Mouse (Mus musculus): ENCODE measurements at regions not wholly inside any gene's neighbourhood (a gene's known extent, or its start where the extent isn't known, plus 50 kb on each side); places are given as distances from the start of the nearest gene placed in this dataset.

- DNase-seq, result no peak
Observed at GRCm38 (mm10) chr6:100176914-100177560, 110.2 kb downstream of the Rybp start.

GRCm38 (mm10) chr6:100170711-100171348 lies 116.5 kb downstream of the Rybp start:
- peak; percentile 28 to 57 for DNase-seq

GRCm38 (mm10) chr6:100167321-100167720 lies 120.0 kb downstream of the Rybp start:
- no peak for DNase-seq

GRCm38 (mm10) chr6:100165746-100166145 lies 121.5 kb downstream of the Rybp start:
- no peak for DNase-seq

GRCm38 (mm10) chr6:100164162-100164561 lies 123.1 kb downstream of the Rybp start:
- DNase-seq, result no peak

- DNase-seq, result no peak
Observed at GRCm38 (mm10) chr6:100163814-100164130, 123.5 kb downstream of the Rybp start.

- peak; percentile 83 to 88 for DNase-seq
Observed at GRCm38 (mm10) chr6:100162961-100163813, 124.1 kb downstream of the Rybp start.

GRCm38 (mm10) chr6:100160670-100161069 lies 126.6 kb downstream of the Rybp start:
- DNase-seq, result no peak

GRCm38 (mm10) chr6:100159817-100160216 lies 127.5 kb downstream of the Rybp start:
- DNase-seq, result no peak

- DNase-seq, result no peak
Observed at GRCm38 (mm10) chr6:100159246-100159645, 128.0 kb downstream of the Rybp start.

GRCm38 (mm10) chr6:100157288-100157687 lies 130.0 kb downstream of the Rybp start:
- DNase-seq, result no peak

- DNase-seq, result no peak
Observed at GRCm38 (mm10) chr6:100156163-100156562, 131.1 kb downstream of the Rybp start.

- peak; percentile 79 to 88 for DNase-seq
Observed at GRCm38 (mm10) chr6:100155676-100156075, 131.6 kb downstream of the Rybp start.

GRCm38 (mm10) chr6:100151447-100151846 lies 135.8 kb downstream of the Rybp start:
- no peak for DNase-seq

GRCm38 (mm10) chr6:100150703-100151208 lies 136.5 kb downstream of the Rybp start:
- no peak for DNase-seq

- DNase-seq, result no peak
Observed at GRCm38 (mm10) chr6:100149458-100149852, 137.8 kb downstream of the Rybp start.

- DNase-seq, result no peak
Observed at GRCm38 (mm10) chr6:100148751-100149457, 138.4 kb downstream of the Rybp start.

- no peak for DNase-seq
Observed at GRCm38 (mm10) chr6:100146360-100146935, 140.8 kb downstream of the Rybp start.

- no peak for DNase-seq
Observed at GRCm38 (mm10) chr6:100145869-100146268, 141.4 kb downstream of the Rybp start.

- no peak for DNase-seq
Observed at GRCm38 (mm10) chr6:100144544-100145287, 142.6 kb downstream of the Rybp start.

GRCm38 (mm10) chr6:100143586-100144301 lies 143.5 kb downstream of the Rybp start:
- DNase-seq, result peak; percentile 64 to 83

Measured in kidney, postnatal 25 days (tissue).